Mouse (Mus musculus): ENCODE results near the gene Ccdc103. TPM values are rescaled to one million over a fixed set of nuclear protein-coding genes. Genes with fewer than 3 reads are reported as not detected.

Ccdc103 gene
- total RNA-seq, 2 experiments from 2014 or later, result 0.12 TPM; not detected in 1

- no peak for ATAC-seq (replicated peaks; ENCODE audit: poor library complexity)
Measured at GRCm38 (mm10) chr11:102888135-102888534, 7.1 kb downstream of the Ccdc103 start.

- no peak for ATAC-seq (replicated peaks; ENCODE audit: poor library complexity)
Measured at GRCm38 (mm10) chr11:102890096-102890495, 9.1 kb downstream of the Ccdc103 start.

GRCm38 (mm10) chr11:102893015-102893651, 12.1 kb downstream of the Ccdc103 start:
- peak; percentile 88 for ATAC-seq (replicated peaks; ENCODE audit: poor library complexity)

- no peak for ATAC-seq (replicated peaks; ENCODE audit: poor library complexity)
Measured at GRCm38 (mm10) chr11:102894716-102895115, 13.7 kb downstream of the Ccdc103 start.

- ATAC-seq (replicated peaks; ENCODE audit: poor library complexity), result peak; percentile 77
Measured at GRCm38 (mm10) chr11:102895779-102896178, 14.8 kb downstream of the Ccdc103 start.

- no peak for ATAC-seq (replicated peaks; ENCODE audit: poor library complexity)
Measured at GRCm38 (mm10) chr11:102896641-102897040, 15.6 kb downstream of the Ccdc103 start.

- no peak for ATAC-seq (replicated peaks; ENCODE audit: poor library complexity)
Measured at GRCm38 (mm10) chr11:102898408-102898807, 17.4 kb downstream of the Ccdc103 start.

- ATAC-seq (replicated peaks; ENCODE audit: poor library complexity), result peak; percentile 78
Measured at GRCm38 (mm10) chr11:102900763-102901162, 19.8 kb downstream of the Ccdc103 start, which contains the start of gene Gfap. Gfap (minus strand) TSS chr11:102900912.

- no peak for ATAC-seq (replicated peaks; ENCODE audit: poor library complexity)
Measured at GRCm38 (mm10) chr11:102901199-102901598, 20.2 kb downstream of the Ccdc103 start.

- no peak for ATAC-seq (replicated peaks; ENCODE audit: poor library complexity)
Measured at GRCm38 (mm10) chr11:102902107-102902506, 21.1 kb downstream of the Ccdc103 start.

GRCm38 (mm10) chr11:102903654-102904053, 22.6 kb downstream of the Ccdc103 start:
- no peak for ATAC-seq (replicated peaks; ENCODE audit: poor library complexity)

GRCm38 (mm10) chr11:102911376-102911775, 30.4 kb downstream of the Ccdc103 start:
- ATAC-seq (replicated peaks; ENCODE audit: poor library complexity), result no peak

- ATAC-seq (replicated peaks; ENCODE audit: poor library complexity), result no peak
Measured at GRCm38 (mm10) chr11:102915380-102915779, 34.4 kb downstream of the Ccdc103 start.

GRCm38 (mm10) chr11:102918077-102918476, 37.1 kb downstream of the Ccdc103 start:
- no peak for ATAC-seq (replicated peaks; ENCODE audit: poor library complexity)

- ATAC-seq (replicated peaks; ENCODE audit: poor library complexity), result no peak
Measured at GRCm38 (mm10) chr11:102921491-102921890, 40.5 kb downstream of the Ccdc103 start.

GRCm38 (mm10) chr11:102924557-102925350, 43.8 kb downstream of the Ccdc103 start, which contains the start of gene Kif18b:
Kif18b (minus strand) TSS chr11:102925124.
- ATAC-seq (replicated peaks; ENCODE audit: poor library complexity), result peak; percentile 95

- peak; percentile 69 for ATAC-seq (replicated peaks; ENCODE audit: poor library complexity)
Measured at GRCm38 (mm10) chr11:102925351-102925717, 44.3 kb downstream of the Ccdc103 start.

GRCm38 (mm10) chr11:102930672-102931071, 49.7 kb downstream of the Ccdc103 start:
- ATAC-seq (replicated peaks; ENCODE audit: poor library complexity), result no peak

Measured in megakaryocyte progenitor cell, adult 5-6 weeks (primary cell).